Mouse (Mus musculus): ENCODE measurements around the gene Ttc28. TPM values are rescaled to one million over a fixed set of nuclear protein-coding genes. Genes with fewer than 3 reads are reported as not detected.

Gene Ttc28
- total RNA-seq, 2 experiments from 2014 or later = 0.51 to 2.5 TPM

- ATAC-seq (replicated peaks; ENCODE audit: low FRiP score, poor library complexity, severe bottlenecking) = no peak
These were observed 240.7 kb downstream of the Ttc28 start for GRCm38 (mm10) chr5:111120298-111120697.

GRCm38 (mm10) chr5:111120705-111121420, 241.3 kb downstream of the Ttc28 start:
- no peak for ATAC-seq (replicated peaks; ENCODE audit: low FRiP score, poor library complexity, severe bottlenecking)

- ATAC-seq (replicated peaks; ENCODE audit: low FRiP score, poor library complexity, severe bottlenecking) = no peak
These were observed 242.9 kb downstream of the Ttc28 start for GRCm38 (mm10) chr5:111122332-111123049.

GRCm38 (mm10) chr5:111123050-111123746, 243.6 kb downstream of the Ttc28 start:
- no peak for ATAC-seq (replicated peaks; ENCODE audit: low FRiP score, poor library complexity, severe bottlenecking)

GRCm38 (mm10) chr5:111124620-111125200, 245.1 kb downstream of the Ttc28 start:
- ATAC-seq (replicated peaks; ENCODE audit: low FRiP score, poor library complexity, severe bottlenecking) = no peak

GRCm38 (mm10) chr5:111125746-111126145, 246.1 kb downstream of the Ttc28 start:
- ATAC-seq (replicated peaks; ENCODE audit: low FRiP score, poor library complexity, severe bottlenecking) = no peak

- ATAC-seq (replicated peaks; ENCODE audit: low FRiP score, poor library complexity, severe bottlenecking) = no peak
These were observed 248.2 kb downstream of the Ttc28 start for GRCm38 (mm10) chr5:111127786-111128185.

- no peak for ATAC-seq (replicated peaks; ENCODE audit: low FRiP score, poor library complexity, severe bottlenecking)
These were observed 250.5 kb downstream of the Ttc28 start for GRCm38 (mm10) chr5:111130121-111130520.

GRCm38 (mm10) chr5:111131561-111131960, 252.0 kb downstream of the Ttc28 start:
- ATAC-seq (replicated peaks; ENCODE audit: low FRiP score, poor library complexity, severe bottlenecking) = no peak

- ATAC-seq (replicated peaks; ENCODE audit: low FRiP score, poor library complexity, severe bottlenecking) = no peak
These were observed 253.5 kb downstream of the Ttc28 start for GRCm38 (mm10) chr5:111133150-111133549.

- no peak for ATAC-seq (replicated peaks; ENCODE audit: low FRiP score, poor library complexity, severe bottlenecking)
These were observed 254.2 kb downstream of the Ttc28 start for GRCm38 (mm10) chr5:111133754-111134153.

GRCm38 (mm10) chr5:111137283-111137682, 257.7 kb downstream of the Ttc28 start:
- no peak for ATAC-seq (replicated peaks; ENCODE audit: low FRiP score, poor library complexity, severe bottlenecking)

GRCm38 (mm10) chr5:111137742-111138141, 258.1 kb downstream of the Ttc28 start:
- no peak for ATAC-seq (replicated peaks; ENCODE audit: low FRiP score, poor library complexity, severe bottlenecking)

- no peak for ATAC-seq (replicated peaks; ENCODE audit: low FRiP score, poor library complexity, severe bottlenecking)
These were observed 258.7 kb downstream of the Ttc28 start for GRCm38 (mm10) chr5:111138239-111138833.

GRCm38 (mm10) chr5:111138927-111139565, 259.4 kb downstream of the Ttc28 start:
- ATAC-seq (replicated peaks; ENCODE audit: low FRiP score, poor library complexity, severe bottlenecking) = no peak

- no peak for ATAC-seq (replicated peaks; ENCODE audit: low FRiP score, poor library complexity, severe bottlenecking)
These were observed 260.0 kb downstream of the Ttc28 start for GRCm38 (mm10) chr5:111139622-111140021.

GRCm38 (mm10) chr5:111141139-111141885, 261.7 kb downstream of the Ttc28 start:
- ATAC-seq (replicated peaks; ENCODE audit: low FRiP score, poor library complexity, severe bottlenecking) = no peak

GRCm38 (mm10) chr5:111142837-111143236, 263.2 kb downstream of the Ttc28 start:
- ATAC-seq (replicated peaks; ENCODE audit: low FRiP score, poor library complexity, severe bottlenecking) = no peak

GRCm38 (mm10) chr5:111144411-111144810, 264.8 kb downstream of the Ttc28 start:
- ATAC-seq (replicated peaks; ENCODE audit: low FRiP score, poor library complexity, severe bottlenecking) = no peak

Data from erythroblast, adult 5-6 weeks (primary cell).